Mouse (Mus musculus): ENCODE measurements around the gene Pth2.
"Not testable (repeated sequence)": the region's sequence is repeated elsewhere in the genome, so short reads cannot be mapped to it uniquely, and the experiment has no call there.

- TF ChIP-seq ZNF384 (IDR thresholded peaks at IDR 0.05; ENCODE audit: low read depth, low read length): 0 out of 2 replicates have a peak, but pooled peaks have one; percentile 19
- peak; percentile 15 to 68 (median 57); a peak in 4 of 6 replicates for TF ChIP-seq CTCF (IDR thresholded peaks at IDR 0.05 in 2 of 3, conservative IDR thresholded peaks at IDR 0.05 in 1 of 3; ENCODE audit: control insufficient read depth in 1 of 3, insufficient read depth in 1 of 3, low read depth in 2 of 3, low read length in 3 of 3, poor library complexity in 1 of 3, severe bottlenecking in 1 of 3)
- 0 out of 2 replicates have a peak, but pooled peaks have one; percentile 20 for TF ChIP-seq GATA1 (IDR thresholded peaks at IDR 0.05; ENCODE audit: low read depth, low read length)
- TF ChIP-seq USF1 (IDR thresholded peaks at IDR 0.05; ENCODE audit: low read depth, low read length); TCF12 (IDR thresholded peaks at IDR 0.05; ENCODE audit: low read depth, low read length); POLR2A (IDR thresholded peaks at IDR 0.05; ENCODE audit: control insufficient read depth in 1 of 2, insufficient read depth in 1 of 2, low read depth in 1 of 2, low read length in 2 of 2, poor library complexity in 1 of 2); CHD1 (IDR thresholded peaks at IDR 0.05; ENCODE audit: low read depth, low read length); POLR2AphosphoS5 (IDR thresholded peaks at IDR 0.05; ENCODE audit: borderline replicate concordance, low read depth, low read length); CHD2 (IDR thresholded peaks at IDR 0.05; ENCODE audit: low read length): not testable (repeated sequence)
- TF ChIP-seq RAD21 (IDR thresholded peaks at IDR 0.05; ENCODE audit: low read depth, low read length): peak; percentile 42
Observed at GRCm38 (mm10) chr7:45173772-45174171, 7.0 kb upstream of the Pth2 start.

Measured in MEL (cell line).